Mouse (Mus musculus): Measurements from ENCODE around the gene Ift52. TPM values are rescaled to one million over a fixed set of nuclear protein-coding genes. Genes with fewer than 3 reads are reported as not detected.
A peak's percentile ranks its signal among the peaks of the same experiment; 100 is the strongest.
"Not testable (repeated sequence)": the region's sequence is repeated elsewhere in the genome, so short reads cannot be mapped to it uniquely, and the experiment has no call there.

Ift52 gene
- polyA plus RNA-seq, 1 experiment from 2014 or later: 46.8 TPM

- Histone ChIP-seq H3K27me3 (no peaks in the 10 kb centered on the region), H3K4me1 (no peaks in the 10 kb centered on the region), H3K9me3 (no peaks in the 10 kb centered on the region)
These were observed 22.8 kb downstream of the Ift52 start for GRCm38 (mm10) chr2:163039940-163040339.

GRCm38 (mm10) chr2:163048125-163048524 lies 31.0 kb downstream of the Ift52 start:
- H3K27ac ChIP-seq: no peak overlapping the region
- peaks cover 35% of the 10 kb centered on the region for H3K36me3 ChIP-seq
- H3K4me3 ChIP-seq: peak overlapping the region; percentile 26
- H3K4me2 ChIP-seq: peak overlapping the region; percentile 52
- 3% methylated on average over 10 of the region's 10 CpGs for WGBS
- H3K9ac ChIP-seq: no peak overlapping the region
- H3K4me1 ChIP-seq: no peaks in the 10 kb centered on the region
- H3K9me3 ChIP-seq: no peaks in the 10 kb centered on the region
- ATAC-seq (ENCODE audit: insufficient number of reproducible peaks, low FRiP score, low TSS enrichment, low read depth): no peak
- no peaks in the 10 kb centered on the region for H3K27me3 ChIP-seq

More at GRCm38 (mm10) chr2:163039940-163040339, 22.8 kb downstream of the Ift52 start:
- Histone ChIP-seq H3K36me3 (peaks cover 89% of the 10 kb centered on the region), H3K4me2 (no peak overlapping the region), H3K9ac (no peak overlapping the region), H3K4me3 (no peak overlapping the region), H3K27ac (no peak overlapping the region)
- ATAC-seq (ENCODE audit: insufficient number of reproducible peaks, low FRiP score, low TSS enrichment, low read depth): no peak
- 86% methylated on average over 7 of the region's 7 CpGs for WGBS

- Histone ChIP-seq H3K9ac (no peak overlapping the region), H3K27ac (no peak overlapping the region), H3K9me3 (no peaks in the 10 kb centered on the region), H3K4me2 (no peak overlapping the region), H3K4me3 (no peak overlapping the region), H3K36me3 (peaks cover 26% of the 10 kb centered on the region), H3K4me1 (peaks cover 5% of the 10 kb centered on the region; the same call in 1 of the 2 replicates), H3K27me3 (no peaks in the 10 kb centered on the region)
- 86% methylated on average over 2 of the region's 2 CpGs for WGBS
- ATAC-seq (ENCODE audit: insufficient number of reproducible peaks, low FRiP score, low TSS enrichment, low read depth): no peak
These were observed 32.0 kb downstream of the Ift52 start for GRCm38 (mm10) chr2:163049116-163049515.

- no peak overlapping the region for H3K27ac ChIP-seq
- 69% methylated on average over 1 of the region's 1 CpGs for WGBS
- H3K36me3 ChIP-seq: peaks cover 5% of the 10 kb centered on the region
- H3K9me3 ChIP-seq: no peaks in the 10 kb centered on the region
- H3K9ac ChIP-seq: no peak overlapping the region
- no peaks in the 10 kb centered on the region for H3K27me3 ChIP-seq
- no peak overlapping the region for H3K4me3 ChIP-seq
- H3K4me1 ChIP-seq: peaks cover 23% of the 10 kb centered on the region
- no peak for ATAC-seq (ENCODE audit: insufficient number of reproducible peaks, low FRiP score, low TSS enrichment, low read depth)
- H3K4me2 ChIP-seq: no peak overlapping the region
These were observed 34.5 kb downstream of the Ift52 start for GRCm38 (mm10) chr2:163051691-163052090.

GRCm38 (mm10) chr2:163052101-163052500 lies 34.9 kb downstream of the Ift52 start:
- Histone ChIP-seq H3K4me1 (peaks cover 23% of the 10 kb centered on the region), H3K27me3 (no peaks in the 10 kb centered on the region), H3K9ac (no peak overlapping the region), H3K9me3 (no peaks in the 10 kb centered on the region), H3K27ac (no peak overlapping the region), H3K4me3 (no peak overlapping the region), H3K4me2 (no peak overlapping the region), H3K36me3 (peaks cover 1% of the 10 kb centered on the region)
- no peak for ATAC-seq (ENCODE audit: insufficient number of reproducible peaks, low FRiP score, low TSS enrichment, low read depth)
- 33% methylated on average over 4 of the region's 4 CpGs for WGBS

- Histone ChIP-seq H3K4me3 (no peak overlapping the region), H3K36me3 (no peaks in the 10 kb centered on the region), H3K4me1 (peaks cover 23% of the 10 kb centered on the region), H3K4me2 (no peak overlapping the region), H3K9me3 (no peaks in the 10 kb centered on the region), H3K27me3 (no peaks in the 10 kb centered on the region), H3K9ac (no peak overlapping the region), H3K27ac (no peak overlapping the region)
- WGBS: 68% methylated on average over 4 of the region's 4 CpGs
- ATAC-seq (ENCODE audit: insufficient number of reproducible peaks, low FRiP score, low TSS enrichment, low read depth): no peak
These were observed 35.7 kb downstream of the Ift52 start for GRCm38 (mm10) chr2:163052826-163053225.

GRCm38 (mm10) chr2:163054335-163054840 lies 37.2 kb downstream of the Ift52 start, which contains the start of gene Mybl2:
Mybl2 (plus strand) TSS chr2:163054687.
- Histone ChIP-seq H3K27me3 (no peaks in the 10 kb centered on the region), H3K4me3 (peak within 1 kb of the TSS; percentile 71), H3K36me3 (no peaks in the 10 kb centered on the region), H3K4me1 (peaks cover 23% of the 10 kb centered on the region), H3K9ac (peak within 1 kb of the TSS; percentile 54), H3K9me3 (no peaks in the 10 kb centered on the region), H3K4me2 (peak within 1 kb of the TSS; percentile 100), H3K27ac (peak within 1 kb of the TSS; percentile 68; the same call in 1 of the 2 replicates)
- WGBS: under 1% methylated on average over 48 of the region's 48 CpGs
- peak; percentile 98 for ATAC-seq (ENCODE audit: insufficient number of reproducible peaks, low FRiP score, low TSS enrichment, low read depth)

- 0 out of 2 replicates have a peak, but pooled peaks have one; percentile 33 for ATAC-seq (ENCODE audit: insufficient number of reproducible peaks, low FRiP score, low TSS enrichment, low read depth)
- H3K4me2 ChIP-seq: peak overlapping the region; percentile 100
- no peaks in the 10 kb centered on the region for H3K27me3 ChIP-seq
- WGBS: under 1% methylated on average over 38 of the region's 38 CpGs
- no peaks in the 10 kb centered on the region for H3K9me3 ChIP-seq
- H3K27ac ChIP-seq: no peak overlapping the region
- H3K36me3 ChIP-seq: no peaks in the 10 kb centered on the region
- H3K4me3 ChIP-seq: peak overlapping the region; percentile 71
- H3K9ac ChIP-seq: peak overlapping the region; percentile 54
- H3K4me1 ChIP-seq: peaks cover 23% of the 10 kb centered on the region
These were observed 37.8 kb downstream of the Ift52 start for GRCm38 (mm10) chr2:163054891-163055494.

GRCm38 (mm10) chr2:163055715-163056114 lies 38.6 kb downstream of the Ift52 start:
- WGBS: 28% methylated on average over 5 of the region's 5 CpGs
- Histone ChIP-seq H3K27me3 (no peaks in the 10 kb centered on the region), H3K9ac (no peak overlapping the region)

GRCm38 (mm10) chr2:163056584-163056983 lies 39.4 kb downstream of the Ift52 start:
- no peak overlapping the region for H3K4me2 ChIP-seq
- 88% methylated on average over 9 of the region's 9 CpGs for WGBS
- H3K4me3 ChIP-seq: no peak overlapping the region
- no peak for ATAC-seq (ENCODE audit: insufficient number of reproducible peaks, low FRiP score, low TSS enrichment, low read depth)
- H3K9me3 ChIP-seq: no peaks in the 10 kb centered on the region
- no peak overlapping the region for H3K9ac ChIP-seq
- H3K36me3 ChIP-seq: 0 out of 2 replicates have a peak, but pooled peaks cover 5% of the 10 kb centered on the region
- H3K4me1 ChIP-seq: peaks cover 23% of the 10 kb centered on the region
- H3K27ac ChIP-seq: no peak overlapping the region
- H3K27me3 ChIP-seq: no peaks in the 10 kb centered on the region

More at GRCm38 (mm10) chr2:163055715-163056114, 38.6 kb downstream of the Ift52 start:
- H3K27ac ChIP-seq: no peak overlapping the region
- peaks cover 23% of the 10 kb centered on the region for H3K4me1 ChIP-seq
- H3K4me3 ChIP-seq: peak overlapping the region; percentile 71
- H3K4me2 ChIP-seq: peak overlapping the region; percentile 100
- no peaks in the 10 kb centered on the region for H3K36me3 ChIP-seq
- ATAC-seq (ENCODE audit: insufficient number of reproducible peaks, low FRiP score, low TSS enrichment, low read depth): no peak
- H3K9me3 ChIP-seq: no peaks in the 10 kb centered on the region

- not testable (repeated sequence) for H3K27me3 ChIP-seq; H3K27ac ChIP-seq; H3K9me3 ChIP-seq; H3K4me2 ChIP-seq; ATAC-seq (ENCODE audit: insufficient number of reproducible peaks, low FRiP score, low TSS enrichment, low read depth); H3K4me3 ChIP-seq; H3K9ac ChIP-seq
- 86% methylated on average over 7 of the region's 7 CpGs for WGBS
- Histone ChIP-seq H3K36me3 (peaks cover 18% of the 10 kb centered on the region; the same call in 1 of the 2 replicates), H3K4me1 (peaks cover 20% of the 10 kb centered on the region)
These were observed 41.8 kb downstream of the Ift52 start for GRCm38 (mm10) chr2:163058981-163059380.

- no peak overlapping the region for H3K27ac ChIP-seq
- no peaks in the 10 kb centered on the region for H3K27me3 ChIP-seq
- H3K36me3 ChIP-seq: peaks cover 34% of the 10 kb centered on the region
- peaks cover 5% of the 10 kb centered on the region for H3K4me1 ChIP-seq
- H3K4me2 ChIP-seq: no peak overlapping the region
- 81% methylated on average over 6 of the region's 6 CpGs for WGBS
- H3K9me3 ChIP-seq: no peaks in the 10 kb centered on the region
- no peak overlapping the region for H3K4me3 ChIP-seq
- no peak overlapping the region for H3K9ac ChIP-seq
- no peak for ATAC-seq (ENCODE audit: insufficient number of reproducible peaks, low FRiP score, low TSS enrichment, low read depth)
These were observed 43.5 kb downstream of the Ift52 start for GRCm38 (mm10) chr2:163060630-163061029.

Measured in limb, embryonic 15.5 days (tissue).